In the genomic region with DNA sequence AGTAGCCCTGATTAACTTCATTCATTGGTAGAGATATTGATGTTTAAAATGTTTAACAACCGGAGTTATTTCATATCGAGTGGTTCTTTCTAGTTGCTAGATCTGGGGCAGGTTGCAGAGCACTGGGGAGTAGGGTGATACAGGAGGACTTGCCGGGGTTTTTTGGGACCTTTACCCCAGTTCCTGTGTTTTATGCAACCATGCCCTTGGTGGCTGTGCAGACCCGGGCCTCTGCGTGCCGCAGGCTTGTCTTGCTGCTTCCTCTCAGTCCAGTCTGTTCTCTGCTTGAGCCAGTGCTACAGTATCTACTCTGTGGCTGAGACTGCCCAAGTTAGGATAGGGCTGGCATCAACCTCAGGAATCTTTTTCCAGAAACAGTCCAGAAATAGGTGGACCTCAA, we compare ENCODE assay signal across 19 mouse cellular contexts. TPM values are rescaled to one million over a fixed set of nuclear protein-coding genes. Genes with fewer than 3 reads are reported as not detected.
DNase-seq lines count a peak whose midpoint lies in the region; ATAC-seq and TF ChIP-seq lines count a peak whose summit lies in the region.
"Had no signal": no experiment of that assay in that cellular context is flagged by ENCODE, and none has a peak within 500 bp of the region (broad histone marks: within the 10 kb centered on the region; RNA-seq: fewer than 3 reads in every experiment).

No protein-coding gene starts in this region.

- H3K4me1 ChIP-seq in forebrain, embryonic 11.5 days (replicated peaks; ENCODE audit: control insufficient read depth, insufficient read depth, low read length) = no peaks in the 10 kb centered on the region
- H3K4me1 ChIP-seq in forebrain, embryonic 13.5 days = no peaks in the 10 kb centered on the region
- H3K4me1 ChIP-seq in heart, embryonic 13.5 days = peaks cover 34% of the 10 kb centered on the region
- H3K4me1 ChIP-seq in liver, embryonic 13.5 days (replicated peaks) = peaks cover 7% of the 10 kb centered on the region
- no peaks in the 10 kb centered on the region for H3K4me1 ChIP-seq in liver, embryonic 11.5 days (replicated peaks; ENCODE audit: control insufficient read depth, insufficient read depth, low read length)
- peaks cover 4% of the 10 kb centered on the region; the same call in 1 of the 2 replicates for H3K4me1 ChIP-seq in forebrain, postnatal 0 days (ENCODE audit: insufficient read depth)
- H3K4me1 ChIP-seq: midbrain, embryonic 13.5 days; neural tube, embryonic 13.5 days had no signal

- no peaks in the 10 kb centered on the region for H3K27me3 ChIP-seq in forebrain, embryonic 11.5 days (ENCODE audit: control insufficient read depth, insufficient read depth, low read length)
- H3K27me3 ChIP-seq in forebrain, embryonic 13.5 days = no peaks in the 10 kb centered on the region
- no peaks in the 10 kb centered on the region for H3K27me3 ChIP-seq in heart, embryonic 13.5 days (replicated peaks)
- H3K27me3 ChIP-seq in liver, embryonic 13.5 days = no peaks in the 10 kb centered on the region
- H3K27me3 ChIP-seq in liver, embryonic 11.5 days (replicated peaks; ENCODE audit: control insufficient read depth, insufficient read depth, low read length) = no peaks in the 10 kb centered on the region
- H3K27me3 ChIP-seq in forebrain, postnatal 0 days (ENCODE audit: insufficient read depth, low read length) = no peaks in the 10 kb centered on the region
- H3K27me3 ChIP-seq: embryonic facial prominence, embryonic 13.5 days; midbrain, embryonic 13.5 days; neural tube, embryonic 13.5 days had no signal

- TF ChIP-seq CTCF in forebrain, postnatal 0 days (IDR thresholded peaks at IDR 0.05; ENCODE audit: low read depth) = no peak

- peak; percentile 27 for DNase-seq in forebrain, embryonic 11.5 days (ENCODE audit: low spot score)
- DNase-seq in heart, postnatal 4 days = no peak
- no peak for DNase-seq in liver, embryonic 13.5 days
- DNase-seq in liver, embryonic 11.5 days (ENCODE audit: low spot score) = no peak
- DNase-seq in forebrain, postnatal 0 days = no peak
- no peak for DNase-seq in retina, embryonic 14.5 days (ENCODE audit: low spot score)
- DNase-seq: adrenal gland, postnatal 14 days; cerebellum, postnatal 10 days; gastrocnemius, postnatal 25 days; kidney, adult 11 months; left cerebral cortex, postnatal 4 days; lung, postnatal 14 days had no signal

- 94% methylated on average over 6 of the region's 6 CpGs for WGBS in forebrain, embryonic 11.5 days
- WGBS in forebrain, embryonic 13.5 days = 90% methylated on average over 6 of the region's 6 CpGs
- 73% methylated on average over 6 of the region's 6 CpGs for WGBS in heart, embryonic 13.5 days
- 60% methylated on average over 6 of the region's 6 CpGs for WGBS in liver, embryonic 13.5 days (ENCODE audit: insufficient replicate concordance)
- WGBS in liver, embryonic 11.5 days = 79% methylated on average over 6 of the region's 6 CpGs
- WGBS in forebrain, postnatal 0 days = 88% methylated on average over 6 of the region's 6 CpGs

- no peak overlapping the region for H3K9ac ChIP-seq in forebrain, embryonic 11.5 days (ENCODE audit: low read length)
- H3K9ac ChIP-seq in forebrain, embryonic 13.5 days = no peak overlapping the region
- peak overlapping the region; percentile 64; the same call in 1 of the 2 replicates for H3K9ac ChIP-seq in heart, embryonic 13.5 days
- no peak overlapping the region for H3K9ac ChIP-seq in liver, embryonic 13.5 days
- no peak overlapping the region for H3K9ac ChIP-seq in liver, embryonic 11.5 days (ENCODE audit: low read depth, low read length)
- no peak overlapping the region for H3K9ac ChIP-seq in forebrain, postnatal 0 days
- H3K9ac ChIP-seq: embryonic facial prominence, embryonic 13.5 days; midbrain, embryonic 13.5 days; neural tube, embryonic 13.5 days had no signal

- H3K27ac ChIP-seq in forebrain, embryonic 11.5 days (ENCODE audit: low read depth, low read length) = no peak overlapping the region
- no peak overlapping the region for H3K27ac ChIP-seq in forebrain, embryonic 13.5 days
- peak overlapping the region; percentile 86 for H3K27ac ChIP-seq in heart, embryonic 13.5 days (replicated peaks)
- H3K27ac ChIP-seq in liver, embryonic 13.5 days = peak overlapping the region; percentile 55; the same call in 1 of the 2 replicates
- H3K27ac ChIP-seq in liver, embryonic 11.5 days (ENCODE audit: low read depth, low read length) = no peak overlapping the region
- peak overlapping the region; percentile 87 for H3K27ac ChIP-seq in forebrain, postnatal 0 days (ENCODE audit: low read depth, low read length)
- H3K27ac ChIP-seq: midbrain, embryonic 13.5 days; neural tube, embryonic 13.5 days had no signal

- ATAC-seq in forebrain, embryonic 11.5 days (replicated peaks; ENCODE audit: low FRiP score) = no peak
- no peak for ATAC-seq in forebrain, embryonic 13.5 days
- no peak for ATAC-seq in heart, embryonic 13.5 days (ENCODE audit: extremely low read depth, insufficient number of reproducible peaks, low FRiP score, low TSS enrichment)
- no peak for ATAC-seq in liver, embryonic 13.5 days (ENCODE audit: low read depth)
- ATAC-seq in liver, embryonic 11.5 days (replicated peaks; ENCODE audit: low FRiP score) = no peak
- no peak for ATAC-seq in forebrain, postnatal 0 days
- ATAC-seq: CD4-positive, CD25-positive, alpha-beta regulatory T cell, adult 4 months; midbrain, embryonic 13.5 days had no signal

- H3K36me3 ChIP-seq in forebrain, embryonic 11.5 days (ENCODE audit: control insufficient read depth, insufficient read depth, low read length) = no peaks in the 10 kb centered on the region
- no peaks in the 10 kb centered on the region for H3K36me3 ChIP-seq in forebrain, embryonic 13.5 days (ENCODE audit: poor library complexity, severe bottlenecking)
- H3K36me3 ChIP-seq in heart, embryonic 13.5 days = no peaks in the 10 kb centered on the region
- no peaks in the 10 kb centered on the region for H3K36me3 ChIP-seq in liver, embryonic 13.5 days
- H3K36me3 ChIP-seq in liver, embryonic 11.5 days (ENCODE audit: control insufficient read depth, insufficient read depth, low read length) = no peaks in the 10 kb centered on the region
- no peaks in the 10 kb centered on the region for H3K36me3 ChIP-seq in forebrain, postnatal 0 days (ENCODE audit: insufficient read depth)
- H3K36me3 ChIP-seq: embryonic facial prominence, embryonic 13.5 days; midbrain, embryonic 13.5 days; neural tube, embryonic 13.5 days had no signal

- H3K4me2 ChIP-seq in forebrain, embryonic 11.5 days (ENCODE audit: low read depth, low read length, severe bottlenecking) = no peak overlapping the region
- no peak overlapping the region for H3K4me2 ChIP-seq in forebrain, embryonic 13.5 days
- H3K4me2 ChIP-seq in heart, embryonic 13.5 days = no peak overlapping the region
- 0 out of 2 replicates have a peak overlapping the region, but pooled peaks have one; percentile 19 for H3K4me2 ChIP-seq in liver, embryonic 13.5 days
- H3K4me2 ChIP-seq in liver, embryonic 11.5 days = no peak overlapping the region
- no peak overlapping the region for H3K4me2 ChIP-seq in forebrain, postnatal 0 days (ENCODE audit: low read depth)
- H3K4me2 ChIP-seq: midbrain, embryonic 13.5 days; neural tube, embryonic 13.5 days had no signal

- no peak overlapping the region for H3K4me3 ChIP-seq in forebrain, embryonic 11.5 days (ENCODE audit: low read depth, low read length)
- no peak overlapping the region for H3K4me3 ChIP-seq in forebrain, embryonic 13.5 days
- no peak overlapping the region for H3K4me3 ChIP-seq in heart, embryonic 13.5 days
- no peak overlapping the region for H3K4me3 ChIP-seq in liver, embryonic 13.5 days (replicated peaks)
- no peak overlapping the region for H3K4me3 ChIP-seq in liver, embryonic 11.5 days (ENCODE audit: low read depth, low read length)
- H3K4me3 ChIP-seq in forebrain, postnatal 0 days (ENCODE audit: low read depth, low read length) = no peak overlapping the region
- H3K4me3 ChIP-seq: embryonic facial prominence, embryonic 13.5 days; midbrain, embryonic 13.5 days; neural tube, embryonic 13.5 days had no signal

- H3K9me3 ChIP-seq in forebrain, embryonic 11.5 days (ENCODE audit: control insufficient read depth, low read length) = no peaks in the 10 kb centered on the region
- H3K9me3 ChIP-seq in forebrain, embryonic 13.5 days (replicated peaks) = no peaks in the 10 kb centered on the region
- H3K9me3 ChIP-seq in heart, embryonic 13.5 days = no peaks in the 10 kb centered on the region
- H3K9me3 ChIP-seq in liver, embryonic 13.5 days (replicated peaks) = no peaks in the 10 kb centered on the region
- no peaks in the 10 kb centered on the region for H3K9me3 ChIP-seq in liver, embryonic 11.5 days (ENCODE audit: control insufficient read depth, low read length)
- H3K9me3 ChIP-seq in forebrain, postnatal 0 days (ENCODE audit: low read length) = no peaks in the 10 kb centered on the region
- H3K9me3 ChIP-seq: embryonic facial prominence, embryonic 13.5 days; midbrain, embryonic 13.5 days; neural tube, embryonic 13.5 days had no signal

RNA-seq across cellular contexts. Expression of gene Dst, which starts 37.7 kb away (rescaled TPM):
- polyA plus RNA-seq in forebrain, embryonic 11.5 days (2014; fragmentation: Nextera tagmentation; extraction: Ambion mirVana) = 25.3 and 26.3 TPM in 2 replicates
- 28.2 and 29.4 TPM in 2 replicates for polyA plus RNA-seq in forebrain, embryonic 13.5 days (2015; fragmentation: Nextera tagmentation; extraction: Ambion mirVana)
- polyA plus RNA-seq in heart, embryonic 13.5 days (2015; fragmentation: Nextera tagmentation; extraction: Ambion mirVana) = 16.6 and 17.9 TPM in 2 replicates
- total RNA-seq in heart, postnatal 4 days (2021) = 100 to 1,000 TPM; 238 TPM
- 3.2 and 3.3 TPM in 2 replicates for polyA plus RNA-seq in liver, embryonic 13.5 days (2015; fragmentation: Nextera tagmentation; extraction: Ambion mirVana)
- 9.4 and 9.5 TPM in 2 replicates for polyA plus RNA-seq in liver, embryonic 11.5 days (2014; fragmentation: Nextera tagmentation; extraction: Ambion mirVana)
- total RNA-seq in forebrain, postnatal 0 days (2014; rRNA removed) = 127 and 134 TPM in 2 replicates
- polyA plus RNA-seq in forebrain, postnatal 0 days (2015; fragmentation: Nextera tagmentation; extraction: Ambion mirVana) = 16.3 and 23.1 TPM in 2 replicates

RNA-seq across cellular contexts. Expression of gene Bend6, which starts 38.1 kb away (rescaled TPM):
- 2.4 and 3.0 TPM in 2 replicates for polyA plus RNA-seq in forebrain, embryonic 11.5 days (2014; fragmentation: Nextera tagmentation; extraction: Ambion mirVana)
- 12.7 and 13.8 TPM in 2 replicates for polyA plus RNA-seq in forebrain, embryonic 13.5 days (2015; fragmentation: Nextera tagmentation; extraction: Ambion mirVana)
- polyA plus RNA-seq in heart, embryonic 13.5 days (2015; fragmentation: Nextera tagmentation; extraction: Ambion mirVana) = 4.4 and 4.6 TPM in 2 replicates
- 1 to 10 TPM; 4.5 to 6.8 TPM for total RNA-seq in heart, postnatal 4 days (2021)
- polyA plus RNA-seq in liver, embryonic 13.5 days (2015; fragmentation: Nextera tagmentation; extraction: Ambion mirVana) = 1.0 and 1.2 TPM in 2 replicates
- 2.3 and 2.4 TPM in 2 replicates for polyA plus RNA-seq in liver, embryonic 11.5 days (2014; fragmentation: Nextera tagmentation; extraction: Ambion mirVana)
- total RNA-seq in forebrain, postnatal 0 days (2014; rRNA removed) = 124 and 153 TPM in 2 replicates
- 96.7 and 111 TPM in 2 replicates for polyA plus RNA-seq in forebrain, postnatal 0 days (2015; fragmentation: Nextera tagmentation; extraction: Ambion mirVana)
- total RNA-seq: megakaryocyte, adult 5-6 weeks had no signal

Comparison
In these comparisons a context has a peak if more than half of its experiments do, and no peak if none do; other contexts are left out.
1. H3K27ac ChIP-seq: peak in heart, embryonic 13.5 days (single experiment), liver, embryonic 13.5 days (single experiment) and forebrain, postnatal 0 days (single experiment); none in forebrain, embryonic 11.5 days (single experiment), forebrain, embryonic 13.5 days (single experiment) and liver, embryonic 11.5 days (single experiment).